7 mouse cellular contexts compared by ENCODE assay signal in genomic region chr2:14054716-14055115, GRCm38 (mm10). TPM values are rescaled to one million over a fixed set of nuclear protein-coding genes. Genes with fewer than 3 reads are reported as not detected.
DNase-seq lines count a peak whose midpoint lies in the region; ATAC-seq and TF ChIP-seq lines count a peak whose summit lies in the region.

No protein-coding gene starts in this region.

- no peak for ATAC-seq in lung, embryonic 16.5 days (ENCODE audit: low read depth)
- ATAC-seq in erythroid progenitor cell, adult 5-6 weeks (replicated peaks; ENCODE audit: low FRiP score, poor library complexity, severe bottlenecking), result 0 out of 2 replicates have a peak, but pooled peaks have one; percentile 37
- ATAC-seq in limb, embryonic 14.5 days (ENCODE audit: low FRiP score, low read depth), result no peak

- H3K9me3 ChIP-seq in lung, embryonic 16.5 days (ENCODE audit: control insufficient read depth, low read length), result no peaks in the 10 kb centered on the region
- no peaks in the 10 kb centered on the region for H3K9me3 ChIP-seq in limb, embryonic 14.5 days (ENCODE audit: control insufficient read depth, low read length)

- H3K27ac ChIP-seq in lung, embryonic 16.5 days (ENCODE audit: low read length), result peak overlapping the region; percentile 90
- peak overlapping the region; percentile 82; the same call in 1 of the 2 replicates for H3K27ac ChIP-seq in limb, embryonic 14.5 days (replicated peaks; ENCODE audit: low read depth, low read length)

- TF ChIP-seq POLR2A in limb, embryonic 14.5 days (IDR thresholded peaks at IDR 0.05; ENCODE audit: borderline replicate concordance, extremely low read depth, insufficient read depth, insufficient read length), result no peak

- H3K4me1 ChIP-seq in lung, embryonic 16.5 days (replicated peaks; ENCODE audit: control insufficient read depth, insufficient read depth, low read length), result peaks cover 3% of the 10 kb centered on the region; the same call in 1 of the 2 replicates
- no peaks in the 10 kb centered on the region for H3K4me1 ChIP-seq in limb, embryonic 14.5 days (ENCODE audit: control insufficient read depth, insufficient read depth, low read length)

- 4% methylated on average over 6 of the region's 6 CpGs for WGBS in lung, embryonic 16.5 days
- 3% methylated on average over 6 of the region's 6 CpGs for WGBS in limb, embryonic 14.5 days

- peak overlapping the region; percentile 81 for H3K9ac ChIP-seq in lung, embryonic 16.5 days (ENCODE audit: low read length)
- peak overlapping the region; percentile 74 for H3K9ac ChIP-seq in limb, embryonic 14.5 days (ENCODE audit: low read depth, low read length, severe bottlenecking)

- H3K4me2 ChIP-seq in lung, embryonic 16.5 days (ENCODE audit: low read depth, low read length), result peak overlapping the region; percentile 74
- peak overlapping the region; percentile 82 for H3K4me2 ChIP-seq in limb, embryonic 14.5 days (replicated peaks; ENCODE audit: low read depth, low read length, severe bottlenecking)

- DNase-seq in lung, postnatal 4 days, result no peak
- peak; percentile 4 for DNase-seq in limb, embryonic 14.5 days (ENCODE audit: low spot score)
- peak; percentile 14 for DNase-seq in splenic B cell, adult 2 months (ENCODE audit: low read depth, low spot score)
- DNase-seq in cerebellum, postnatal 36 days, result no peak
- DNase-seq in adrenal gland, postnatal 4 days (ENCODE audit: low spot score in 2 of 2), result no peak

- H3K36me3 ChIP-seq in lung, embryonic 16.5 days (ENCODE audit: control insufficient read depth, insufficient read depth, low read length), result no peaks in the 10 kb centered on the region
- H3K36me3 ChIP-seq in limb, embryonic 14.5 days (ENCODE audit: control insufficient read depth, insufficient read depth, low read length), result no peaks in the 10 kb centered on the region
- no peaks in the 10 kb centered on the region for H3K36me3 ChIP-seq in splenic B cell, adult 2 months (ENCODE audit: control insufficient read depth, insufficient read depth, low read length, poor library complexity, severe bottlenecking)

- peak overlapping the region; percentile 87 for H3K4me3 ChIP-seq in lung, embryonic 16.5 days (ENCODE audit: low read length)
- H3K4me3 ChIP-seq in limb, embryonic 14.5 days (replicated peaks; ENCODE audit: low read length), result peak overlapping the region; percentile 76

- H3K27me3 ChIP-seq in lung, embryonic 16.5 days (ENCODE audit: control insufficient read depth, insufficient read depth, low read depth, low read length), result no peaks in the 10 kb centered on the region
- no peaks in the 10 kb centered on the region for H3K27me3 ChIP-seq in limb, embryonic 14.5 days (ENCODE audit: control insufficient read depth, insufficient read depth, low read length)
- no peaks in the 10 kb centered on the region for H3K27me3 ChIP-seq in splenic B cell, adult 2 months (ENCODE audit: control insufficient read depth, insufficient read depth, low read length, poor library complexity, severe bottlenecking)

RNA-seq across cellular contexts. Expression of gene Hacd1, which starts 1.2 kb away (rescaled TPM):
- 82.0 TPM in 2 replicates for polyA plus RNA-seq in lung, embryonic 16.5 days (2015; fragmentation: Nextera tagmentation; extraction: Ambion mirVana)
- total RNA-seq in erythroid progenitor cell, adult 5-6 weeks (2015; ENCODE audit: low replicate concordance), result 7.5 and 13.7 TPM in 2 replicates
- total RNA-seq in erythroid progenitor cell, adult 5-6 weeks (2017; ENCODE audit: low replicate concordance), result 4.0 TPM in 1 of 2 replicates, not detected in the other
- 55.4 and 61.0 TPM in 2 replicates for polyA plus RNA-seq in limb, embryonic 14.5 days (2012; rRNA removed)
- 74.7 and 75.2 TPM in 2 replicates for polyA plus RNA-seq in limb, embryonic 14.5 days (2014; fragmentation: Nextera tagmentation; extraction: Ambion mirVana)
- total RNA-seq in adrenal gland, postnatal 4 days (2021), result 10 to 100 TPM; 35.0 to 43.6 TPM

RNA-seq across cellular contexts. Expression of gene Stam, which starts 19.2 kb away (rescaled TPM):
- polyA plus RNA-seq in lung, embryonic 16.5 days (2015; fragmentation: Nextera tagmentation; extraction: Ambion mirVana), result 74.1 and 79.6 TPM in 2 replicates
- total RNA-seq in erythroid progenitor cell, adult 5-6 weeks (2015; ENCODE audit: low replicate concordance), result 36.4 and 66.7 TPM in 2 replicates
- total RNA-seq in erythroid progenitor cell, adult 5-6 weeks (2017; ENCODE audit: low replicate concordance), result 23.3 and 41.1 TPM in 2 replicates
- polyA plus RNA-seq in limb, embryonic 14.5 days (2012; rRNA removed), result 48.5 and 48.6 TPM in 2 replicates
- 67.9 and 68.7 TPM in 2 replicates for polyA plus RNA-seq in limb, embryonic 14.5 days (2014; fragmentation: Nextera tagmentation; extraction: Ambion mirVana)
- 10 to 100 TPM; 52.5 to 54.9 TPM for total RNA-seq in adrenal gland, postnatal 4 days (2021)

Comparison
In these comparisons a context has a peak if more than half of its experiments do, and no peak if none do; other contexts are left out.
1. DNase-seq: peak in limb, embryonic 14.5 days (single experiment) and splenic B cell, adult 2 months (single experiment); none in lung, postnatal 4 days (0 of 2), cerebellum, postnatal 36 days (0 of 2) and adrenal gland, postnatal 4 days (0 of 2).